Mouse (Mus musculus): Measurements from ENCODE around the gene Med29.
A peak's percentile ranks its signal among the peaks of the same experiment; 100 is the strongest.

Med29 gene

DNA sequence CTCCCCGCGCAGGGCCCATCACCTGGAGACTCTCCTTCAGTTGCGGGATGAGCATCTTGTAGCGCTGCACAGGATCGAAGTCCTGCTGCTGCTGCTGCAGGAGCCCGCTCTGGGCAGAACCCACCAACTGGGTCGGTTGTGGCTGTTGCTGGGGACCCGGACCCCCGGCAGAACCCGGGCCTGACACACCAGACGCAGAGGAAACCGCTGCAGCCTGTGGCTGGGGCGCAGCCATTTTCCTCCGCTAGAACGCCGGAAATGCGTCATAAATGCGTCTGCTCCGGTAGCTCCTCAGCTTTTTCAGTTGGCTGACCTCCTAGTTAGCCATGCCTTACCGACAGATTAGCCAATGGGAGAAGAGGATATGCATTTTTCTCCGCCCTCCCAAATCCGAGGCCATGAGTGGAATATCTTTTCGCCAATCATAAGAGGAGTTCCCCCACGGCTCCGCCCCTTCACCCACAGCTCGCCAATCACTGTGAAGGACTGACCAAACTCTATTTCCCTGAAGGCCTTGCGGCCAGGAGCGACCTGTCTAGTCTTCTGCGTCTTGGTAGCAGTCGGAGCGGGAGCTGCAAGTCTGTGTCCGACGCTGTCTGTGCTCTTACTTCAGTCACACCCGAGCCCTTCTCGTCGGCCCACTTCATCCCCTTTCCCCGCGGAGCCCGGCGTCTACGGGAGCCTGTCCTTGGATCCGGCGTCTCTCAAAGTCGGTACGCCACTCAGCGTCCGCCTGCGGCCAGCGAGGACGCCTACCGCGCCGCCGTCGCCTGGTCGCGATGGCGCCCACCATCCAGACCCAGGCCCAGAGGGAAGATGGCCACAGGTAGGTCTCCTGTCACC lies at the start of gene Med29, which contains the start of gene Paf1:
Med29 (minus strand) TSS at position 280 of the 843 bp plus-strand sequence.
Paf1 (plus strand) TSS at position 523 of the 843 bp plus-strand sequence.
- peak; percentile 99 for DNase-seq

DNA sequence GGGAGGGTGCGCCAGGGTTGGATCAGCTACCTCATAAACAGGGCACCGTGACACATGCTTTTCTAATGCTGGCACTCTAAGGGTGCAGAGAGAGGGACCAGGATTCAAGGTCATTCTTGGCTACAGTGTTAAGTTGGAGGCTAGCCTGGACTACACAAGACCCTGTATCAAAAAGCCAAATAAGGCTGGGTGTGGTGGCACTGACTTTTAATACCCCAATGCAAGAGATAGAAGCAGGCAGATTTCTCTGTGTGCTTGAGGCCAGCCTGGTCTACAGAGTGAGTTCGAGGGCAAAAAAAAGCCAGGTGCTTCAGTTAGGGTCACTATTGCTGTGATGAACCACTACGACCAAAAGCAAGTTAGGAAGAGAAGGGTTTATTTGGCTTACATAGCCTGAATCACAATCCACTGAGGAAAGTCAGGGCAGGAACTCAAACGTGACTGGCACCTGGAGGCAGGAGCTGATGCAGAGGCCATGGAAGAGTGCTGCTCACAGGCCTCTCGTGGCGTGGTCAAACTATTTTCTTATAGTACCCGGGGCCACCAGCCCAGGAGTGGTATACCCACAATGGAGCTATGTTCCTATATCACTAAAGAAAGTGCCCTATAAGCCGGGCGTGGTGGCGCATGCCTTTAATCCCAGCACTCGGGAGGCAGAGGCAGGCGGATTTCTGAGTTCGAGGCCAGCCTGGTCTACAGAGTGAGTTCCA lies 49.4 kb upstream of the Med29 start:
- no peak for DNase-seq

DNA sequence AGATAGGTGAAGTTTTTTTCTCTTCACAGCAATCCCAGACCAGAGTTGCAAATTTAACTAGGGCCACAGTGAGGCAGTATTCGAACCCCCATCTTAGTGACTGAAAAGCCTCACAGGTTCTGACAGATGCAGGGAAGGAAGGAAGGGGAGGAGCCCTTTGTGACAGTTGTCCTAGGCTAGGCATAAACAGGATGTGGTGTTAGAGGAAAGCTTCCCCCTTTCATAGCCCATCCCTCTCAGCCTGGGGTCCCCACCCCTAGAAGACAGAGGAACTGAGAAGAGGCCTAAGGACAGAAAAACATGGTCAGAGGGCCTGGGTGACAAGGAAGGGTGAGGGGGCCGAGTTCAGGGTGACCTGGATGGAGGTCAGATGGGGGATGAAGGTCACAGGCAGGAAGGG lies 48.2 kb upstream of the Med29 start:
- DNase-seq: peak; percentile 80

DNA sequence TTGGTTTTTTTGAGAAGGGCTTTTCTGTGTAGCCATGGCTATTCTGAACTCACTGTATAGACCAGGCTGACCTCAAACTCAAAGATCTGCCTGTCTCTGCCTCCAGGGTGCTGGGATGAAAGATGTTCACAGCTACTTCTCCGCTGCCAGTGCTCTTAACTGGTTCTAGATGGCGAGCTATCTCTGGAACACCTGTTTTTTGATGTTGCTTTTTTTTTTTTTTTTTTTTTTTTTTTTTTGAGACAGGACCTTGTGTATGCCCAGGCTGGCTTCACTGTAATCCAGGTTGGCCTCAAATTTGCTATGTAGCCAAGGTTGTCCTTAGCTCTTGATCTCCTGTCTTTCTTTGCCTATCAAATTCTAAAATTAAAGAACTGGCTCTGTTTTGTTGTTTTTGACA lies 46.3 kb upstream of the Med29 start:
- DNase-seq: no peak

DNA sequence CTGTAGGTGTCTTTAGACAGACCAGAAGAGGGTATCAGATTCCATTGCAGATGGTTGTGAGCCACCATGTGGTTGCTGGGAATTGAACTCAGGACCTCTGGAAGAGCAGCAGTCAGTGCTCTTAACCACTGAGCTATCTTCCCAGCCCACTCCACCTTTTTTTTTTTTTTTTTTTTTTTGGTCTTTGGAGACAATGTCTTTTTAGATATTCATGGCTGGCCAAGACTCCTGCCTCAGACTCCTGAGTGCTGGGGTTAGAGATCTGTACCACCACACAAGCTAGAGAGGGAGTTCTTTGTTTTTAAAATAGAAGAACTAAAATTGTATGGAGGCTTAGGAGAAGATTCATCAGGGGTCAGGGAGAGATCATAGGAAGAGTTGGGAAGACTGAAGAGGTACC lies 45.5 kb upstream of the Med29 start:
- DNase-seq: no peak

DNA sequence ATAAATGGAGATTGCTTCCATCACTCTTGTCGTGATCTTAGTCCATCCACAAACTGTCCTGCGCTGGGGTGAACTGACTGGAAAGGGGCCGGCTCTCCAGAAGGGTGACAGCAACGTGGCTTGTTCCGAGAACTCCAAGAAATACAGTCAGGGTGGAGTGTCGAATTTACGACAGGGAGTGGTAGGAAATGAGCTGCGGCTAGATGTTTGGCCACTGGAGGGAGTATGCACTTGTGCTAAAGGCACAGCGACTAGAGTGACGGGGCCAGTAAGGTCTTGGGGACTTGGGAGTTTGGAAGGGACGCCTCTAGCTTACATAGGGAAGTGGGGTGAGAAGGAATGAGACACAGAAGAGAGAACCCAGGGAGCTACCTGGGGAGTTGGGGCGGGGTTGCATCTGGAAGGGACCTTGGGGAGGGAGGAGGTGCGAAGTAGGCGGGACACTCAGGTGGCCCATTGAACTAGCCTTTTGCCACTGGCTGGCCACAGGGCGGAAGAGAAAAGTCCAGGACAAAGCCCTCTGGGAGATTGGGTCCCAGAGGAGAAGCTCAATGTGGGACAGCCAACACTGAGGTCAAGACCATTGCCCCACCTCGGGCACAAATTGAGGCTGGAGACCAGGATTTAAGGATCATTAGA lies 44.5 kb upstream of the Med29 start, which contains the start of gene Gmfg:
Gmfg (plus strand) TSS at position 516 of the 639 bp plus-strand sequence.
- DNase-seq: peak; percentile 95

DNA sequence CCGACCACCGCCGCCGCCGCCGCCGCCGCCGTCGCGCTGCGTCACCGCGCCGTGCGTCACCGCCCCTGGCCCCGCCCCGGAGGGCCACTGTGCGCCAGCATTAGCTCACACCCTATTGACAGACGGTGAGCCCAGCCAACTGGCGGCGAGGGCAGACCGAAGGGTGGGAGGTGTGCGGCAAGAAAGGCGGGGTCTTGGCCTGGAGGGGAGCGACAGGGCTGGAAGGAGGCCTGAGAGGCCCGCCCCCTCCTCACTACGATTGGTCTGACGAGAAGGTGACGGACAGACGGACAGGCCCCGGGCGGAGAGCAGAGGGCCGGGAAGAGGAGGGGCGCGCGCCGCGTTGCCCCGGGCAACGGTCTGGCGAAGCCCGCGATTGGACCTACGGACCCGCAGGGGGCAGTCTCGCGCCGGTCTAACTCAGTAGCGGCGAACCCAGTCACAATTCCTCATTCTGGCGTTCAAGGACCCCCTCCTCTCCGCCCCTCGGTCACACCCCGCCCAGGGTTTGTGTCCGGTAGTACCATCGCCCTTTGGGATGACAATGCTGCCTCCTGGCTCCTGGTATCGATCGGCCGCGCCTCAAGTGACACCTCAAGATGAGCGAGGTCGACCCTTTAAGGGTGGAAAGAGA lies 43.9 kb upstream of the Med29 start:
- peak; percentile 100 for DNase-seq

DNA sequence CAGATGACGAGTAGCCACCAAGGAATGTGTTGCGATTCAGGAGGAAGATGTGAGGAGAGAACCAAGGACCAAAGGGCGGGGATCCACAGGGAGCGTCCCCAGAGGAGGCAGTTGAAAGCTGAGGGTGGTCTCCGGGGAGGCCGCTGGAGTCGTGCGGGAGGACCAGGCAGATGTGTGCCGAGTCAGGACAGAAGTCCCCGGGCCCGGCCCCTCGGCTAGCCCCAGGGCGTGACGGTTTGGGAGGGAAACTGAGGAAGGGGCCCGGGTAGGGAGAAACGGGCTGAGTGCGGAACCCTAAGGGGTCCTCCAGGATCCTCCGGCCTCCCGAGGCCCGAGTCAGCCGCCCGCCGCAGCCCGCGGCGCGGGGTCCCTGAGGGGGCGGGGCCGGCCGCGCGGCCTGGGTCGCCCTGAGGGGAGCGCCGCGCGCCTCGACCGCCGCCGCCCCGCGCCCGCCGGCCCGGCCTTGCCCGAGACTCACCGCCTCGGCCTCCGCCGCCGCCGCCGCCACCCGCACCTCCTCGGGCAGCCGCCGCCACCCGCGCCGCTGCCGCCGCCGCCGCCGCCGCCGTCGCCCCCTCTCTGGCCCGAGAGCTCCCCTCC lies 43.3 kb upstream of the Med29 start:
- peak; percentile 36 for DNase-seq

DNA sequence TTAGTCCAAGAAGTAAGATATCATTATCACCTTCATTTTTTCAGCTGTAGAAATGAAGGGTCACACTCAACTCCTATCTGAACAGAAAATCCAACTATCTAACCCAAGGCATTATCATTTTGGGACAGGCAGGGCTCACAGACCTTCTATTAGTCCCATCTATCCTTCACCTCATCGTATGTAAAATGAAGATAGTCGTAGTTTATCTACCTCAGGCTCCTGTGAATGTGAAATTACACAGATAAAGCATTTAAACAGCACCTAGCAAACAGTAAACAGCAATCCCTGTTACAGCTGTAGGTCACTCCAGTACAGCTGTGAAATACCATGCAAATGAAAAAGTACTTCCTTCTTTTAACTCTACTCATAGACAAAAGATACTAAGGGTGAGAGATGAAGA lies 39.7 kb upstream of the Med29 start:
- DNase-seq: no peak

DNA sequence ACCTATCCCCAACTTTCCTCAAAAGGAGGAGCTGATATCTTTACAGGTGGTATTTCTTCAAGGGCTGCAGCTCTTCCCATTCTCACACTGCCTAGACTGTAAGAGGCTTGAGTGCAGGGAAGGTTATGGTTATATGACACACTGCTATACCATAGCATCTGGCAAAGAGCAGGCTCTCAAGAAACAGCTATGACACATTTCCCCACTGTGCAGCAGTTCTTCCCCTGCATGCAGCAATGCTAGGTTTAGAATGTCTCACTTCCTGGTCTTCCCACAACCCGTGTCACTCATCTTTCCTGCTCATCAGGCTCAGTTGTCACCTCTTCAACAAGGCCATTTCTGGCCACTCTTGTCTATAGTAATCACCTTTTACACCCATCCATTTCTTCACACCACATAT lies 38.0 kb upstream of the Med29 start:
- no peak for DNase-seq

DNA sequence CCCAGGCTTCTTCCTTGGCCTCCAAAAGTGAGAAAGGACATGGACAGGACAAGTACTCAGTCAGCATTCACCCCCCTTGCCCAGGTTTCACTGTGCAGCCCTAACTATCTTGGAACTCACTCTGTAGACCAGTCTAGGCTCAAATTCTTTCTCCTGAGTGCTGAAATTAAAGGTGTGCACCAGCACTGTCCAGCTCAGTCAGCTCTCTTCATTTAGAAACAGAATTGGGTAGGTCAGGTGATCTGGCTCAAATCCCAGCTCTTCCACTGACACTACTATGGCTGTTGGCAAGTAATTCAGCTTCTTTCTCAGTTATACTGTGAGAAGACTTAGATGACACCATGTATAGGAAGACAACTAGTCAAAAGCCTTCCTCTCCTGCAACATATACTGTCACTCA lies 35.2 kb upstream of the Med29 start:
- no peak for DNase-seq

DNA sequence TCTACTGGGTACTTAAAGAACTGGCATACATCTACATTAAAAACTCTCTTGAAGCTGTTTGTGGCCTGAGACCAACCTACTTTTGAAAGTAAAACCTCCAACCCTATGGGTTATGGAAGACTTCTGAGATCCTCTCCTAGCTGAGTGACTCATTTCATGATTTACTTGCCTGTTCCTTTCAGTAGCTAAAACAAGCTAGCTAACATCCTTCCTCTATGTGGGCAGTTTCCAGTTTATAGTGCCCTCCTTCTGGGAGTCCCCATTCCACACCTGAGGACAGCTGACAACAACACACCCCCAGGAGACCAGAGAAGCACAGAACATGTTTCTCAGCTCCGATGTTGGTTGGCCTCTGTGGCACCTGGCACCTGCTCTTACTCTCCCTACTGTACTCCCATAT lies 30.5 kb upstream of the Med29 start:
- no peak for DNase-seq

DNA sequence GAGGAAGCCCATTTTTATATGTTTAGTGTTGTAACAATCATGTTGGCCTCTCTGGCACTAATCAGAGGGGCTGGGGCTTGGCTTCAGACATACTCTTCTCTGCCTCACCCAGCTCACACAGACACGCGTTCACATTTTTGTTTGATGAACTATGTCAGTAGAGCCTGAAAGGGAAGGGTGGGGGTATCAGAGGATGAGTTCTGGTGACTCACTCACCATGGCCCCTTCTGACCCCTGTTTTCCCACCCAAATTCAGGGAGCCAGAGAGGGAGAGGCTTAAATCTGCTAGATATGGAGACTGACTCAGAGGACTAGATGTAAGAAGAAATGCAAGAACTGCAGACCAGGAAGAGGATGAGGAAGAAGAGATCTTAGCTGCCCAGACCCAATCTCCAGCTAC lies 26.9 kb upstream of the Med29 start:
- DNase-seq: no peak

DNA sequence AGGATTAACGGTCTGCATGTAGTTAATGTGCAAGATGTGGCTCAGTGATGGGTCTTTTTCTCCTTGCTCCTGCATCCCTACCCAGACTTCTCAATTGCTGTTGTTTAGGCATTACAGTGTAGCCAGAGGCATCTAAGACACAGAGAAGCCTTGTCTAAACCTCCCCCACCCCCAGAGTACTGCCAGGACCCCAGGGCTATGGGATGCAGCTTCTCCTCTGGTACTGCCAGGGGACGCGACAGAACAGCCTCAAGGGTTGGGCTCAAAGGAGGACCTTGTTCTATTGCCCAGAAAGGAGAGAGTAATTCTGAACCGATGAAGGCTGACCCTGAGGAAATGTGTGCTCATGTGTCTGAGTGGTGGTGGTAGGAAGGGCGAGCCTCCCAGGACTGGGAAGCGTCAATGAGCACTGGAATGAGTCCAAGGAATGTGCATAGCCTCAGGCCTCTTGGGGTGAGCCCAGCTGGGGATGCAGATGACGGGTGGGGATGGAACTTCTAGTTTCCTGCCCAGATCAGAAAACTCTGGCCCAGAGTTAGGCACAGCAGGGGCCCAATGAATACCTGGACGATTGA lies 25.7 kb upstream of the Med29 start:
- DNase-seq: peak; percentile 84

DNA sequence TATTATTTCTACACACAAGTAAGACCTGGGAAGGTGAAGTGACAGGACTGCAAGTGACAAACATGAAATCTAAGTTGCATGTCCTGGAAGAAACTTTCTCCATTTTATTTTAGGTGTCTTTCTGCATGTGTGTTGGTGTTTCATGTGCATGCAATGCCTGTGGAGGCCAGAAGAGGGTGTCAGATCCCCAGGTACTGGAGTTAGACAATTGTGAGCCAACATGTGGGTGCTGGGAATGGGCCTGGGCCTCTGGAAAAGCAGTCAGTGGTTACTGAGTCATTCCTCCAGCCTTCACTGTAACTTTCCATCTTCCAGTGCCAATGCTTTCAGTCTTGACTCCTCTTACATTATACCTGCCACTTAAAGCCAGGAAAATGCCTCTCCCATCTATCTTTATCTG lies 24.9 kb upstream of the Med29 start:
- no peak for DNase-seq

DNA sequence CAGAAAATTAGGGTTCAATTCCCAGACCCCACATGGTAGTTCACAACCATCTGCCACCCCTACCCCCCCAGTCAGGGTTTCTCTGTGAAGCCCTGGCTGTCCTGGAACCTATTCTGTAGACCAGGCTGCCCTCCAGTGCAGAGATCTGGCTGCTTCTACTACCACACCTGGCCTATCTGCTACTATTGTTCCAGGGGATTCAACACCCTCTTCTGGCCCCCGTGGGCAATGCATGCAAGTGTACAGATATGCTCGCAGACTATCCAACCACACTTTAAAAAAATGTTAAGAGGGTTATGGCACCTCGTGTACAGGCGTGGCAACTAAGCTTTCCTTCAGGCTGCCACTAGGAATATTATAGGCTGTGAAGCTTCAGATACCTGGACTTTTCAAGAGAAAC lies 20.3 kb upstream of the Med29 start:
- no peak for DNase-seq

DNA sequence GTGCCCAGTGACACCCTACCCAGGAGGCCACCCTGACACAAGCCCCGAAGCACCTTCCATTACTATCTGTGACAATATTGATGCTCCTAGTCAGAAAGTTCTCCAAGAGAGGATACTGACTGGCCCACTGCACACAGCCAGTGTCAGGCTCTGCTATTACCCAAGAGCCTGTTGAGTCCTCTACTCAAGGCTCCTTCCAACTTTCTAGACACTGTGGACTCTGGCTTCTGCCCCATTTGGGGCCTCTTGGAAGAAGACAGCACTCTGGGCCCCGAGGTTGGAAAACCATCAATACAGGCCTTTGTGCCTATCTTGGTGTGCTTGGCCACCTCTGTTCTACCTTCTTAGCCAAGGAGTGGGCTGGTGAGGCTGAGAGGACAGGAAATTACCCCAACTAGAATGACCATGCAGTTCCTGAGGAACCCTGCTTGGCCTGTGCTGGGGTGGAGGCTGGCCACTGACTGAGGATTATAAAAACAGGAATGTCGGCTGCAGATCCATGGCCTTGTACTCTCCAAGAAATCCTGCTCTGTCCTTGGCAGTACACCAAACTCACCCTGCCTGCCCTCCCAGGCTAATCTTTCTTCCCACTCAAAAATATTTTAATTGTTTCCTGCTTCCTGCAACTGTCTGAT lies 18.4 kb upstream of the Med29 start:
- peak; percentile 83 for DNase-seq

DNA sequence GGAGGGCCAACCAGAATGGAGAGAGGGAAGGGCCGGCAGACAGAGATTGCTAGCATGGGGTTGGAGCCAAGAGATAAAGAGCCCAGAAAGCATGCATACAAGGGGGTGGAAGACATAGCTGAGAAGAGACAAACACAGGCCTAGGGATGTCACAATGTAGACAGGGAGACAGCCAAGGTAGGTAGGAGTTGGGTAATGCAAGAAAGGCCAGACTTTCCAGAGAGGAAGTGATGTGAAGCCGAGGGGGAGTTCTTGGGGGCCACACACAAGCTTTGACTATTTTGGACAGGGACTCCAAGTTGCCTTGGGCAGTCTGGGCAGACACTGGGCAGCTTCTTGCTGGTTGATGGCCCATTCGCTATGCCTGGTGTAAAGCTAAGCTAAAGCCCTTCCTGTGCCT lies 9.4 kb upstream of the Med29 start:
- no peak for DNase-seq

DNA sequence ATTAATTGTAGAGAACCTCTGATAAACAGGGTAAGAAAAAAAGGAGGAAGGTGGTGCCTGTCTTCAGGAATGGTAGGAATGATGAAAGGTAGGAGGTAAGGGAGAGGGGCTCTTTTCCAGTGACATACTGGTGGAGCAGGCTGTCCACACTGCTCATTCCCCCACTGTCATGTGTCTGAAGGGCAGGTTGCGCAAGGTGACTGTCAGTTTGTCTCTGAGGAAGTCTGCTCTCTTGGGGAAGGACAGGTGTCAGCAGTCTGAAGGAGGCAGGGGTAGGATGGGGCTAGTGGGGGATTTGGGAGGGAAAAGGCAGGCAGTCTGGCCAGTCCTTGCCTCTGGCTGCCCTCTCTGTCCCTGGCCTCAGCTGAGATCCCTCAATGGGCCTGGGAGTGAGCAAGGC lies 8.5 kb upstream of the Med29 start:
- no peak for DNase-seq

DNA sequence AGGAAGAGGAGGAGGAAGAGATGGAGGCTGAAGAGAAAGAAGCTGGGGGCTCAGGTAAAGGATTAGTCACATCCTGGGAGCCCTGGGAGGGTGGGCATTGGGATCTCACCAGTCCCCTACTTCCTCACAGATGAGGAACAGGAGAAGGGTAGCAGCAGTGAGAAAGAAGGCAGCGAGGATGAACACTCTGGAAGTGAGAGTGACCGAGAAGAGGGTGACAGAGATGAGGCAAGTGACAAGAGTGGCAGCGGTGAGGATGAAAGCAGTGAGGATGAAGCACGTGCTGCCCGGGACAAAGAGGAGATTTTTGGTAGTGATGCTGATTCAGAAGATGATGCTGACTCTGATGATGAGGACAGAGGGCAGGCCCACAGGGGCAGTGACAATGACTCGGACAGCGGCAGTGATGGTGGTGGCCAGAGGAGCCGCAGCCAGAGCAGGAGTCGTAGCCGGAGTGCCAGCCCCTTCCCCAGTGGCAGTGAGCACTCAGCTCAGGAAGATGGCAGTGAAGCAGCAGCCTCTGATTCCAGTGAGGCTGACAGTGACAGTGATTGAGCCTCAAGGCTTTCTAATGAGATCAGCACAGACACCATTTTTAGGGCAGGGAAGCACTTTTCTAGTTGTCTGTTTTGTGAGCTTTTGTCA lies 6.3 kb upstream of the Med29 start:
- no peak for DNase-seq

DNA sequence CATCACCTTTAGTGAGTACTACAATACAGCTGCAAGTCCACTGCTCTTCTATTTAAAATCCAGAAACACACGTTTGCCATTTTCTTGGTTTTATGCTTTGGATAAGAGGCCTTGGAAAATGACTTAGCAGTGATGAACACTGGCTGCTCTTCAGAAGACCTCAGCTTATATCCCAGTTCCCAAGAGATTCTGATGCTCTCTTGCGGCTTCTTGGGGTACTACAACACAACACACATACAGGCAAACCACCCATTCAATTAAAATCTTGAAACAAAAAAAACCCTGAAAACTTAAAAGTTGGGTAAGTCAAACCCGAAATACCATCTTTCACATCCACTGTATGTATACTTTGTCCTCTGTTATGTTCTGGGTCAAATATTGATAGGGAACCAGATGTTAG lies 5.5 kb upstream of the Med29 start:
- peak; percentile 69 for DNase-seq

Data from lung, postnatal 10 days (tissue).